Mouse (Mus musculus) testis, adult 2 months (tissue): ENCODE measurements around the gene Ccser2. TPM values are rescaled to one million over a fixed set of nuclear protein-coding genes. Genes with fewer than 3 reads are reported as not detected.

ENCODE experiments used
- H3K27ac ChIP-seq: fragments of 200-500 bp; 2 replicates; pipeline ENCODE4 v1.5.1; 2012; ENCODE audit warnings: low read depth, low read length; ENCODE audit not compliant: control insufficient read depth, insufficient read depth
- H3K27me3 ChIP-seq: fragments of 200-500 bp; 2 replicates; pipeline ENCODE4 v1.6.1; 2012; ENCODE audit warnings: mild to moderate bottlenecking, low read length, moderate library complexity; ENCODE audit not compliant: control insufficient read depth, insufficient read depth
- H3K36me3 ChIP-seq: fragments of 200-500 bp; 2 replicates; pipeline ENCODE4 v1.6.1; 2012; ENCODE audit warnings: mild to moderate bottlenecking, low read length; ENCODE audit not compliant: control insufficient read depth, insufficient read depth
- H3K4me1 ChIP-seq: fragments of 200-500 bp; 2 replicates; pipeline ENCODE4 v1.6.1; 2012; ENCODE audit warnings: low read length; ENCODE audit not compliant: control insufficient read depth, insufficient read depth
- H3K4me3 ChIP-seq: fragments of 200-500 bp; 2 replicates; pipeline ENCODE4 v1.5.1; 2012; ENCODE audit warnings: low read depth, mild to moderate bottlenecking, low read length, moderate library complexity, mixed read lengths; ENCODE audit not compliant: control insufficient read depth
- CTCF ChIP-seq: fragments of 200-500 bp; IDR thresholded peaks from 2 replicates; pipeline ENCODE4 v1.5.1; 2012; ENCODE audit warnings: low read depth, mild to moderate bottlenecking, inconsistent platforms, low read length, moderate library complexity; ENCODE audit not compliant: control insufficient read depth, insufficient read depth, insufficient replicate concordance
- POLR2A ChIP-seq: fragments of 200-500 bp; IDR thresholded peaks from 2 replicates; pipeline ENCODE4 v1.6.1; 2012; ENCODE audit warnings: low read depth, mild to moderate bottlenecking, inconsistent platforms, low read length, moderate library complexity; ENCODE audit not compliant: control insufficient read depth
- polyA plus RNA-seq: library from polyadenylated mRNA; depleted of rRNA; stranded (reverse); fragments of >200 nt; gene quantifications from 2 replicates; pipeline ENCODE4 v1.2.3, GENCODE M21; 2012

Gene Ccser2
- polyA plus RNA-seq, 1 experiment: 164 TPM

GRCm38 (mm10) chr14:36957719-36958118 is 10.9 kb downstream of the Ccser2 start:
- Histone ChIP-seq H3K36me3 (no peaks in the 10 kb centered on the region), H3K4me1 (no peaks in the 10 kb centered on the region; the same call in 1 of the 2 replicates), H3K4me3 (no peak overlapping the region), H3K27ac (no peak overlapping the region), H3K27me3 (no peaks in the 10 kb centered on the region)
- TF ChIP-seq CTCF: no peak
- no peak for TF ChIP-seq POLR2A

- H3K4me3 ChIP-seq: no peak overlapping the region
- H3K27me3 ChIP-seq: no peaks in the 10 kb centered on the region
- H3K27ac ChIP-seq: no peak overlapping the region
- H3K36me3 ChIP-seq: no peaks in the 10 kb centered on the region
- H3K4me1 ChIP-seq: no peaks in the 10 kb centered on the region
- TF ChIP-seq POLR2A (no peak), CTCF (no peak)
Observed at GRCm38 (mm10) chr14:36957261-36957660, 11.3 kb downstream of the Ccser2 start.

- TF ChIP-seq POLR2A: no peak
- TF ChIP-seq CTCF: no peak
Observed at GRCm38 (mm10) chr14:36956717-36957116, 11.9 kb downstream of the Ccser2 start.

GRCm38 (mm10) chr14:36952687-36953426 is 15.7 kb downstream of the Ccser2 start:
- H3K27me3 ChIP-seq: no peaks in the 10 kb centered on the region

More at GRCm38 (mm10) chr14:36956717-36957116, 11.9 kb downstream of the Ccser2 start:
- H3K27ac ChIP-seq: no peak overlapping the region
- no peak overlapping the region for H3K4me3 ChIP-seq
- H3K4me1 ChIP-seq: no peaks in the 10 kb centered on the region
- H3K27me3 ChIP-seq: no peaks in the 10 kb centered on the region
- no peaks in the 10 kb centered on the region for H3K36me3 ChIP-seq

GRCm38 (mm10) chr14:36952142-36952541 is 16.4 kb downstream of the Ccser2 start:
- no peaks in the 10 kb centered on the region for H3K4me1 ChIP-seq
- TF ChIP-seq POLR2A: no peak
- peak; percentile 39; the same call in 1 of the 2 replicates for TF ChIP-seq CTCF
- no peak overlapping the region for H3K4me3 ChIP-seq
- no peaks in the 10 kb centered on the region for H3K27me3 ChIP-seq
- no peak overlapping the region for H3K27ac ChIP-seq
- no peaks in the 10 kb centered on the region for H3K36me3 ChIP-seq

More at GRCm38 (mm10) chr14:36952687-36953426, 15.7 kb downstream of the Ccser2 start:
- H3K4me3 ChIP-seq: no peak overlapping the region
- no peak for TF ChIP-seq CTCF
- TF ChIP-seq POLR2A: no peak
- no peak overlapping the region for H3K27ac ChIP-seq
- H3K36me3 ChIP-seq: no peaks in the 10 kb centered on the region
- H3K4me1 ChIP-seq: no peaks in the 10 kb centered on the region

GRCm38 (mm10) chr14:36942716-36943115 is 25.9 kb downstream of the Ccser2 start:
- TF ChIP-seq CTCF (no peak), POLR2A (no peak)
- H3K36me3 ChIP-seq: no peaks in the 10 kb centered on the region; the same call in 1 of the 2 replicates
- H3K27me3 ChIP-seq: no peaks in the 10 kb centered on the region
- H3K27ac ChIP-seq: no peak overlapping the region
- H3K4me1 ChIP-seq: no peaks in the 10 kb centered on the region
- H3K4me3 ChIP-seq: no peak overlapping the region

- Histone ChIP-seq H3K4me1 (no peaks in the 10 kb centered on the region), H3K27ac (no peak overlapping the region), H3K27me3 (no peaks in the 10 kb centered on the region), H3K36me3 (peaks cover 2% of the 10 kb centered on the region), H3K4me3 (no peak overlapping the region)
- TF ChIP-seq POLR2A (no peak), CTCF (no peak)
Observed at GRCm38 (mm10) chr14:36937941-36938340, 30.6 kb downstream of the Ccser2 start.
